Mouse (Mus musculus): ENCODE data around the gene Kif4. TPM values are rescaled to one million over a fixed set of nuclear protein-coding genes. Genes with fewer than 3 reads are reported as not detected.

The Kif4 gene
- 9.0 and 13.4 TPM in 2 replicates for polyA plus RNA-seq (2012; ENCODE audit: insufficient read depth, insufficient read length, missing spikeins)

- no peak for TF ChIP-seq POLR2A (IDR thresholded peaks at IDR 0.05; ENCODE audit: borderline replicate concordance, low read depth, low read length)
- TF ChIP-seq CTCF (IDR thresholded peaks at IDR 0.05; ENCODE audit: low read depth, low read length) = no peak
- peak within 1 kb of the TSS; percentile 49 for H3K27ac ChIP-seq (ENCODE audit: insufficient read depth, low read depth, low read length)
- H3K4me1 ChIP-seq (ENCODE audit: control insufficient read depth, insufficient read depth, low read length) = no peaks in the 10 kb centered on the region; the same call in 1 of the 2 replicates
- peak within 1 kb of the TSS; percentile 89 for H3K4me3 ChIP-seq (ENCODE audit: insufficient read depth, low read length)
These were observed at the start of gene Kif4 for GRCm38 (mm10) chrX:100625546-100625801. Gene Kif4, plus strand, starts transcription at chrX:100625737.

GRCm38 (mm10) chrX:100594791-100595190, 30.7 kb upstream of the Kif4 start, which contains the start of gene P2ry4:
Gene P2ry4, minus strand, starts transcription at chrX:100594869.
- Histone ChIP-seq H3K4me1 (ENCODE audit: control insufficient read depth, insufficient read depth, low read length) (no peaks in the 10 kb centered on the region), H3K4me3 (ENCODE audit: insufficient read depth, low read length) (no peak within 1 kb of the TSS), H3K27ac (ENCODE audit: insufficient read depth, low read depth, low read length) (no peak within 1 kb of the TSS)
- no peak for TF ChIP-seq POLR2A (IDR thresholded peaks at IDR 0.05; ENCODE audit: borderline replicate concordance, low read depth, low read length)
- no peak for TF ChIP-seq CTCF (IDR thresholded peaks at IDR 0.05; ENCODE audit: low read depth, low read length)

- H3K4me3 ChIP-seq (ENCODE audit: insufficient read depth, low read length) = no peak overlapping the region
- TF ChIP-seq CTCF (IDR thresholded peaks at IDR 0.05; ENCODE audit: low read depth, low read length) (no peak), POLR2A (IDR thresholded peaks at IDR 0.05; ENCODE audit: borderline replicate concordance, low read depth, low read length) (no peak)
- peaks cover 2% of the 10 kb centered on the region; the same call in 1 of the 2 replicates for H3K4me1 ChIP-seq (ENCODE audit: control insufficient read depth, insufficient read depth, low read length)
- H3K27ac ChIP-seq (ENCODE audit: insufficient read depth, low read depth, low read length) = no peak overlapping the region
These were observed 28.1 kb upstream of the Kif4 start for GRCm38 (mm10) chrX:100597439-100597838.

- TF ChIP-seq CTCF (IDR thresholded peaks at IDR 0.05; ENCODE audit: low read depth, low read length) = no peak
- TF ChIP-seq POLR2A (IDR thresholded peaks at IDR 0.05; ENCODE audit: borderline replicate concordance, low read depth, low read length) = no peak
- Histone ChIP-seq H3K4me3 (ENCODE audit: insufficient read depth, low read length) (no peak overlapping the region), H3K4me1 (ENCODE audit: control insufficient read depth, insufficient read depth, low read length) (peaks cover 2% of the 10 kb centered on the region; the same call in 1 of the 2 replicates), H3K27ac (ENCODE audit: insufficient read depth, low read depth, low read length) (no peak overlapping the region)
These were observed 25.8 kb upstream of the Kif4 start for GRCm38 (mm10) chrX:100599755-100600154.

GRCm38 (mm10) chrX:100605314-100605713, 20.2 kb upstream of the Kif4 start, which contains the start of gene Arr3:
Gene Arr3, plus strand, starts transcription at chrX:100605497.
- H3K27ac ChIP-seq (ENCODE audit: insufficient read depth, low read depth, low read length) = no peak within 1 kb of the TSS
- TF ChIP-seq CTCF (IDR thresholded peaks at IDR 0.05; ENCODE audit: low read depth, low read length) (no peak), POLR2A (IDR thresholded peaks at IDR 0.05; ENCODE audit: borderline replicate concordance, low read depth, low read length) (no peak)
- no peak within 1 kb of the TSS for H3K4me3 ChIP-seq (ENCODE audit: insufficient read depth, low read length)
- peaks cover 2% of the 10 kb centered on the region; the same call in 1 of the 2 replicates for H3K4me1 ChIP-seq (ENCODE audit: control insufficient read depth, insufficient read depth, low read length)

- Histone ChIP-seq H3K4me3 (ENCODE audit: insufficient read depth, low read length) (no peak overlapping the region), H3K27ac (ENCODE audit: insufficient read depth, low read depth, low read length) (no peak overlapping the region), H3K4me1 (ENCODE audit: control insufficient read depth, insufficient read depth, low read length) (no peaks in the 10 kb centered on the region)
- TF ChIP-seq POLR2A (IDR thresholded peaks at IDR 0.05; ENCODE audit: borderline replicate concordance, low read depth, low read length) = no peak
- TF ChIP-seq CTCF (IDR thresholded peaks at IDR 0.05; ENCODE audit: low read depth, low read length) = no peak
These were observed 7.0 kb upstream of the Kif4 start for GRCm38 (mm10) chrX:100618488-100618887.

GRCm38 (mm10) chrX:100621366-100621765, 4.2 kb upstream of the Kif4 start:
- TF ChIP-seq POLR2A (IDR thresholded peaks at IDR 0.05; ENCODE audit: borderline replicate concordance, low read depth, low read length) (no peak), CTCF (IDR thresholded peaks at IDR 0.05; ENCODE audit: low read depth, low read length) (no peak)
- Histone ChIP-seq H3K4me1 (ENCODE audit: control insufficient read depth, insufficient read depth, low read length) (no peaks in the 10 kb centered on the region; the same call in 1 of the 2 replicates), H3K4me3 (ENCODE audit: insufficient read depth, low read length) (no peak overlapping the region), H3K27ac (ENCODE audit: insufficient read depth, low read depth, low read length) (no peak overlapping the region)

- H3K27ac ChIP-seq (ENCODE audit: insufficient read depth, low read depth, low read length) = no peak overlapping the region
- H3K4me3 ChIP-seq (ENCODE audit: insufficient read depth, low read length) = no peak overlapping the region
- H3K4me1 ChIP-seq (ENCODE audit: control insufficient read depth, insufficient read depth, low read length) = no peaks in the 10 kb centered on the region; the same call in 1 of the 2 replicates
- no peak for TF ChIP-seq POLR2A (IDR thresholded peaks at IDR 0.05; ENCODE audit: borderline replicate concordance, low read depth, low read length)
- TF ChIP-seq CTCF (IDR thresholded peaks at IDR 0.05; ENCODE audit: low read depth, low read length) = no peak
These were observed 1.3 kb upstream of the Kif4 start for GRCm38 (mm10) chrX:100624242-100624641.

GRCm38 (mm10) chrX:100625146-100625545, 391 bp upstream of the Kif4 start:
- no peak overlapping the region for H3K27ac ChIP-seq (ENCODE audit: insufficient read depth, low read depth, low read length)
- no peaks in the 10 kb centered on the region; the same call in 1 of the 2 replicates for H3K4me1 ChIP-seq (ENCODE audit: control insufficient read depth, insufficient read depth, low read length)
- peak overlapping the region; percentile 86 for H3K4me3 ChIP-seq (ENCODE audit: insufficient read depth, low read length)
- TF ChIP-seq POLR2A (IDR thresholded peaks at IDR 0.05; ENCODE audit: borderline replicate concordance, low read depth, low read length) (no peak), CTCF (IDR thresholded peaks at IDR 0.05; ENCODE audit: low read depth, low read length) (no peak)

GRCm38 (mm10) chrX:100625802-100626793, 561 bp downstream of the Kif4 start, which contains the start of gene Pdzd11:
Gene Pdzd11, minus strand, starts transcription at chrX:100626568.
- peak within 1 kb of the TSS; percentile 89 for H3K4me3 ChIP-seq (ENCODE audit: insufficient read depth, low read length)
- peak within 1 kb of the TSS; percentile 49 for H3K27ac ChIP-seq (ENCODE audit: insufficient read depth, low read depth, low read length)
- TF ChIP-seq POLR2A (IDR thresholded peaks at IDR 0.05; ENCODE audit: borderline replicate concordance, low read depth, low read length) (no peak), CTCF (IDR thresholded peaks at IDR 0.05; ENCODE audit: low read depth, low read length) (no peak)
- no peaks in the 10 kb centered on the region; the same call in 1 of the 2 replicates for H3K4me1 ChIP-seq (ENCODE audit: control insufficient read depth, insufficient read depth, low read length)
